8 mouse cellular contexts compared by ENCODE assay signal in genomic region chr16:94328881-94329867, GRCm38 (mm10). TPM values are rescaled to one million over a fixed set of nuclear protein-coding genes. Genes with fewer than 3 reads are reported as not detected.
DNase-seq lines count a peak whose midpoint lies in the region; ATAC-seq and TF ChIP-seq lines count a peak whose summit lies in the region.

No protein-coding gene starts in this region.

- peak overlapping the region; percentile 65; the same call in 1 of the 2 replicates for H3K9ac ChIP-seq in lung, embryonic 14.5 days
- H3K9ac ChIP-seq in embryonic facial prominence, embryonic 14.5 days (ENCODE audit: low read depth, low read length): 0 out of 2 replicates have a peak overlapping the region, but pooled peaks have one; percentile 69
- no peak overlapping the region for H3K9ac ChIP-seq in limb, embryonic 11.5 days (ENCODE audit: low read length)
- H3K9ac ChIP-seq in neural tube, embryonic 13.5 days: peak overlapping the region; percentile 22; the same call in 1 of the 2 replicates

- DNase-seq in lung, embryonic 14.5 days: peak; percentile 26
- DNase-seq in lung, postnatal 25 days (ENCODE audit: low spot score): no peak
- peak; percentile 22 for DNase-seq in embryonic facial prominence, embryonic 14.5 days (ENCODE audit: low spot score)
- DNase-seq in limb, embryonic 11.5 days (ENCODE audit: low spot score): peak; percentile 47
- DNase-seq in cerebellum, adult 9-10 months: no peak
- DNase-seq in spleen, postnatal 10 days (ENCODE audit: low spot score in 2 of 2): no peak
- DNase-seq in ovary, postnatal 10 days (ENCODE audit: low spot score): no peak

- no peak for TF ChIP-seq CTCF in lung, embryonic 14.5 days (IDR thresholded peaks at IDR 0.05; ENCODE audit: low read depth)

- peak overlapping the region; percentile 43 for H3K4me3 ChIP-seq in lung, embryonic 14.5 days (ENCODE audit: low read depth, low read length)
- peak overlapping the region; percentile 52 for H3K4me3 ChIP-seq in embryonic facial prominence, embryonic 14.5 days (ENCODE audit: low read depth, low read length)
- H3K4me3 ChIP-seq in limb, embryonic 11.5 days (ENCODE audit: low read depth, low read length): no peak overlapping the region
- H3K4me3 ChIP-seq in neural tube, embryonic 13.5 days: peak overlapping the region; percentile 40

- H3K4me2 ChIP-seq in lung, embryonic 14.5 days: peak overlapping the region; percentile 68
- H3K4me2 ChIP-seq in embryonic facial prominence, embryonic 14.5 days (ENCODE audit: low read depth, low read length): peak overlapping the region; percentile 89
- peak overlapping the region; percentile 5; the same call in 1 of the 2 replicates for H3K4me2 ChIP-seq in limb, embryonic 11.5 days (ENCODE audit: low read depth, severe bottlenecking)
- peak overlapping the region; percentile 63 for H3K4me2 ChIP-seq in neural tube, embryonic 13.5 days

- H3K27me3 ChIP-seq in lung, embryonic 14.5 days (ENCODE audit: insufficient read depth, low read length): peaks cover 26% of the 10 kb centered on the region
- peaks cover 24% of the 10 kb centered on the region for H3K27me3 ChIP-seq in embryonic facial prominence, embryonic 14.5 days (replicated peaks; ENCODE audit: control insufficient read depth, insufficient read depth, low read length)
- H3K27me3 ChIP-seq in limb, embryonic 11.5 days (ENCODE audit: control insufficient read depth, insufficient read depth, low read length): peaks cover 26% of the 10 kb centered on the region
- H3K27me3 ChIP-seq in neural tube, embryonic 13.5 days: peaks cover 50% of the 10 kb centered on the region

- H3K9me3 ChIP-seq in lung, embryonic 14.5 days (ENCODE audit: low read depth, low read length): no peaks in the 10 kb centered on the region
- H3K9me3 ChIP-seq in embryonic facial prominence, embryonic 14.5 days (ENCODE audit: control insufficient read depth, low read length): no peaks in the 10 kb centered on the region
- H3K9me3 ChIP-seq in limb, embryonic 11.5 days (ENCODE audit: control insufficient read depth, low read length): no peaks in the 10 kb centered on the region
- no peaks in the 10 kb centered on the region for H3K9me3 ChIP-seq in neural tube, embryonic 13.5 days

- H3K4me1 ChIP-seq in lung, embryonic 14.5 days (ENCODE audit: insufficient read depth): no peaks in the 10 kb centered on the region
- H3K4me1 ChIP-seq in embryonic facial prominence, embryonic 14.5 days (ENCODE audit: control insufficient read depth, insufficient read depth, low read length): peaks cover 15% of the 10 kb centered on the region; the same call in 1 of the 2 replicates
- H3K4me1 ChIP-seq in limb, embryonic 11.5 days (ENCODE audit: control insufficient read depth, insufficient read depth, low read length): peaks cover 9% of the 10 kb centered on the region; the same call in 1 of the 2 replicates
- peaks cover 29% of the 10 kb centered on the region for H3K4me1 ChIP-seq in neural tube, embryonic 13.5 days (replicated peaks)

- 9% methylated on average over 25 of the region's 25 CpGs for WGBS in lung, embryonic 14.5 days
- WGBS in embryonic facial prominence, embryonic 14.5 days: 9% methylated on average over 23 of the region's 25 CpGs
- 7% methylated on average over 25 of the region's 25 CpGs for WGBS in limb, embryonic 11.5 days
- 6% methylated on average over 25 of the region's 25 CpGs for WGBS in neural tube, embryonic 13.5 days

- ATAC-seq in lung, embryonic 14.5 days (ENCODE audit: insufficient read depth): no peak
- ATAC-seq in embryonic facial prominence, embryonic 14.5 days (ENCODE audit: low read depth): no peak
- ATAC-seq in limb, embryonic 11.5 days (ENCODE audit: insufficient number of reproducible peaks, low FRiP score, low TSS enrichment, low read depth): 0 out of 2 replicates have a peak, but pooled peaks have one; percentile 35
- ATAC-seq in neural tube, embryonic 13.5 days (ENCODE audit: low read depth): peak; percentile 51; the same call in 1 of the 2 replicates

- no peaks in the 10 kb centered on the region for H3K36me3 ChIP-seq in lung, embryonic 14.5 days (ENCODE audit: insufficient read depth)
- no peaks in the 10 kb centered on the region for H3K36me3 ChIP-seq in embryonic facial prominence, embryonic 14.5 days (ENCODE audit: control insufficient read depth, insufficient read depth, low read length)
- H3K36me3 ChIP-seq in limb, embryonic 11.5 days (ENCODE audit: control insufficient read depth, insufficient read depth, low read length): no peaks in the 10 kb centered on the region; the same call in 1 of the 2 replicates
- H3K36me3 ChIP-seq in neural tube, embryonic 13.5 days: no peaks in the 10 kb centered on the region

- H3K27ac ChIP-seq in lung, embryonic 14.5 days (ENCODE audit: low read depth): no peak overlapping the region
- H3K27ac ChIP-seq in embryonic facial prominence, embryonic 14.5 days (replicated peaks; ENCODE audit: low read depth, low read length): no peak overlapping the region
- no peak overlapping the region for H3K27ac ChIP-seq in limb, embryonic 11.5 days (replicated peaks; ENCODE audit: low read depth, low read length)
- no peak overlapping the region for H3K27ac ChIP-seq in neural tube, embryonic 13.5 days (replicated peaks)

RNA-seq across cellular contexts. Expression of gene Ripply3, which starts 1.0 kb away (rescaled TPM):
- polyA plus RNA-seq in lung, embryonic 14.5 days (2014; fragmentation: Nextera tagmentation; extraction: Ambion mirVana): 22.7 and 23.9 TPM in 2 replicates
- 4.9 and 6.9 TPM in 2 replicates for polyA plus RNA-seq in embryonic facial prominence, embryonic 14.5 days (2014; fragmentation: Nextera tagmentation; extraction: Ambion mirVana)
- polyA plus RNA-seq in limb, embryonic 11.5 days (2014; fragmentation: Nextera tagmentation; extraction: Ambion mirVana): 3.9 and 4.3 TPM in 2 replicates
- 2.3 and 2.6 TPM in 2 replicates for polyA plus RNA-seq in neural tube, embryonic 13.5 days (2015; fragmentation: Nextera tagmentation; extraction: Ambion mirVana)

RNA-seq across cellular contexts. Expression of gene Hlcs, which starts 15.8 kb away (rescaled TPM):
- 8.0 and 8.8 TPM in 2 replicates for polyA plus RNA-seq in lung, embryonic 14.5 days (2014; fragmentation: Nextera tagmentation; extraction: Ambion mirVana)
- polyA plus RNA-seq in embryonic facial prominence, embryonic 14.5 days (2014; fragmentation: Nextera tagmentation; extraction: Ambion mirVana): 6.8 and 8.2 TPM in 2 replicates
- 8.4 and 10.4 TPM in 2 replicates for polyA plus RNA-seq in limb, embryonic 11.5 days (2014; fragmentation: Nextera tagmentation; extraction: Ambion mirVana)
- polyA plus RNA-seq in neural tube, embryonic 13.5 days (2015; fragmentation: Nextera tagmentation; extraction: Ambion mirVana): 7.9 TPM in 2 replicates

RNA-seq across cellular contexts. Expression of gene Ttc3, which starts 41.2 kb away (rescaled TPM):
- polyA plus RNA-seq in lung, embryonic 14.5 days (2014; fragmentation: Nextera tagmentation; extraction: Ambion mirVana): 204 and 215 TPM in 2 replicates
- polyA plus RNA-seq in embryonic facial prominence, embryonic 14.5 days (2014; fragmentation: Nextera tagmentation; extraction: Ambion mirVana): 270 and 324 TPM in 2 replicates
- polyA plus RNA-seq in limb, embryonic 11.5 days (2014; fragmentation: Nextera tagmentation; extraction: Ambion mirVana): 328 and 349 TPM in 2 replicates
- polyA plus RNA-seq in neural tube, embryonic 13.5 days (2015; fragmentation: Nextera tagmentation; extraction: Ambion mirVana): 749 and 805 TPM in 2 replicates

RNA-seq across cellular contexts. Expression of gene Pigp, which starts 42.5 kb away (rescaled TPM):
- polyA plus RNA-seq in lung, embryonic 14.5 days (2014; fragmentation: Nextera tagmentation; extraction: Ambion mirVana): 73.2 and 74.0 TPM in 2 replicates
- polyA plus RNA-seq in embryonic facial prominence, embryonic 14.5 days (2014; fragmentation: Nextera tagmentation; extraction: Ambion mirVana): 125 and 131 TPM in 2 replicates
- 70.0 and 74.2 TPM in 2 replicates for polyA plus RNA-seq in limb, embryonic 11.5 days (2014; fragmentation: Nextera tagmentation; extraction: Ambion mirVana)
- polyA plus RNA-seq in neural tube, embryonic 13.5 days (2015; fragmentation: Nextera tagmentation; extraction: Ambion mirVana): 144 TPM in 2 replicates

Comparison
In these comparisons a context has a peak if more than half of its experiments do, and no peak if none do; other contexts are left out.
1. DNase-seq: peak in lung, embryonic 14.5 days (single experiment), embryonic facial prominence, embryonic 14.5 days (single experiment) and limb, embryonic 11.5 days (single experiment); none in lung, postnatal 25 days (single experiment), cerebellum, adult 9-10 months (single experiment), spleen, postnatal 10 days (0 of 2) and ovary, postnatal 10 days (single experiment).
2. ATAC-seq: peak in limb, embryonic 11.5 days (single experiment) and neural tube, embryonic 13.5 days (single experiment); none in lung, embryonic 14.5 days (single experiment) and embryonic facial prominence, embryonic 14.5 days (single experiment).
3. H3K4me2 ChIP-seq: peak in every context shown above with its lines; median percentile 89 in embryonic facial prominence, embryonic 14.5 days; 68 in lung, embryonic 14.5 days; 63 in neural tube, embryonic 13.5 days; 5 in limb, embryonic 11.5 days.